Comparison of ENCODE assay signal across 14 mouse cellular contexts in the genomic region with DNA sequence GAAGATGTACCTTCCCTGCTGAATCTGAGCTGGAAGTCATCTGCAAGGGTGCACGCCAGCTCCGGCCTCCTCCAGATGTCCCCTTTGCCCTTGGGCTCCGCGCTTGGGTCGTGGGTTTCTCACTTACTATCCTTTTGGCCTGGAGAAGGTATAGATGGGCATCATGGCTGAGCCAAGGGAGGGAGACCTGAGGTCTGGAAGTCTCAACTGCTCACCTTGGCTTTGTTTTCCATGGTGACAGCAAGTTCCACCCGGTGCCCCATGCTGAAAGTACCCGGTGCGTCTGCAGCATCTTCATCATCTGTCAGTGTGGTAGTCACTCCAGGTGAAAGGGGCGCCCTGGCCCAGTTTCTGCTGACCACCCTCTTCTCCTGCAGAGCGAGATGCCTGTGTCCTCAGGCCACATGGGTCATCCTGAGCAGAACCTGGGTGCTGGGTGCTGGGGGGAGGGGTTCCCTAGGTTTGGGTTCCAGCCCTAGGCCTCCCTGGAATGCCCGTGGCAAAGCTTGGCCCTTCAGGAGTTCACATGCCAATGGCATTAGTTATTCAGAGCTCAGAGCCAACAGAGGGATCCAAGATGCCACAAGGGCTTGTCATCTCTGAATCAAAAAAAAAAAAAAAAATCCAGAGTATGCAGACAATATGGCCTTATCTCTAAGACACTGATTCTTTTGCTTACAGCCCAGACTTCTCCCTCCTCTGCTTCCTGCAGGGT. TPM values are rescaled to one million over a fixed set of nuclear protein-coding genes. Genes with fewer than 3 reads are reported as not detected.
DNase-seq lines count a peak whose midpoint lies in the region; ATAC-seq and TF ChIP-seq lines count a peak whose summit lies in the region.
"Had no signal": no experiment of that assay in that cellular context is flagged by ENCODE, and none has a peak within 500 bp of the region (broad histone marks: within the 10 kb centered on the region; RNA-seq: fewer than 3 reads in every experiment).

No protein-coding gene starts in this region.

- H3K4me2 ChIP-seq in heart, embryonic 14.5 days (ENCODE audit: low read length), result peak overlapping the region; percentile 71; the same call in 1 of the 2 replicates
- no peak overlapping the region for H3K4me2 ChIP-seq in stomach, embryonic 15.5 days
- H3K4me2 ChIP-seq: limb, embryonic 15.5 days had no signal

- peaks cover 20% of the 10 kb centered on the region for H3K36me3 ChIP-seq in heart, embryonic 14.5 days (ENCODE audit: control insufficient read depth, insufficient read depth, low read length)
- H3K36me3 ChIP-seq in stomach, embryonic 15.5 days, result no peaks in the 10 kb centered on the region
- H3K36me3 ChIP-seq: limb, embryonic 15.5 days; midbrain, embryonic 12.5 days had no signal

- TF ChIP-seq POLR2A in lung, adult 2 months (IDR thresholded peaks at IDR 0.05; ENCODE audit: borderline replicate concordance, extremely low read depth, low read depth, low read length), result no peak

- H3K27me3 ChIP-seq in heart, embryonic 14.5 days (ENCODE audit: control insufficient read depth, insufficient read depth, low read length), result no peaks in the 10 kb centered on the region; the same call in 1 of the 2 replicates
- no peaks in the 10 kb centered on the region for H3K27me3 ChIP-seq in stomach, embryonic 15.5 days (replicated peaks)

- peaks cover 43 to 44% of the 10 kb centered on the region in 2 experiments for H3K4me1 ChIP-seq in heart, embryonic 14.5 days (ENCODE audit: control insufficient read depth in 2 of 2, insufficient read depth in 2 of 2, low read length in 2 of 2)
- H3K4me1 ChIP-seq in lung, adult 2 months (ENCODE audit: control insufficient read depth, insufficient read depth, low read length), result peaks cover 38% of the 10 kb centered on the region
- H3K4me1 ChIP-seq in stomach, embryonic 15.5 days, result peaks cover 35% of the 10 kb centered on the region

- DNase-seq in heart, adult 8-10 months (ENCODE audit: low spot score), result no peak
- DNase-seq in lung, adult 2 months, result peak; percentile 12
- no peak for DNase-seq in lung, postnatal 25 days (ENCODE audit: low spot score)
- DNase-seq in adipocyte (ENCODE audit: low spot score), result peak; percentile 51
- no peak for DNase-seq in gastrocnemius, postnatal 10 days

- TF ChIP-seq CTCF in lung, adult 2 months (IDR thresholded peaks at IDR 0.05; ENCODE audit: insufficient read depth, low read length), result no peak

- no peak overlapping the region for H3K27ac ChIP-seq in heart, embryonic 14.5 days (replicated peaks in 1 of 2; ENCODE audit: control insufficient read depth in 1 of 2, insufficient read depth in 1 of 2, low read depth in 2 of 2, low read length in 2 of 2)
- peak overlapping the region; percentile 95; the same call in 1 of the 2 replicates for H3K27ac ChIP-seq in stomach, embryonic 15.5 days

- H3K4me3 ChIP-seq in heart, embryonic 14.5 days (ENCODE audit: control insufficient read depth in 1 of 2, insufficient read depth in 1 of 2, low read depth in 1 of 2, low read length in 2 of 2), result no peak overlapping the region
- H3K4me3 ChIP-seq in lung, adult 2 months (replicated peaks; ENCODE audit: extremely low read depth, low read depth, low read length), result no peak overlapping the region
- no peak overlapping the region for H3K4me3 ChIP-seq in stomach, embryonic 15.5 days (replicated peaks)
- H3K4me3 ChIP-seq: limb, embryonic 15.5 days; midbrain, embryonic 12.5 days had no signal

- no peaks in the 10 kb centered on the region for H3K9me3 ChIP-seq in heart, embryonic 14.5 days (ENCODE audit: control insufficient read depth, low read length)
- H3K9me3 ChIP-seq in stomach, embryonic 15.5 days, result no peaks in the 10 kb centered on the region
- H3K9me3 ChIP-seq: limb, embryonic 15.5 days; midbrain, embryonic 12.5 days had no signal

- ATAC-seq in heart, embryonic 14.5 days (ENCODE audit: insufficient number of reproducible peaks, insufficient read depth, low FRiP score, low read depth), result no peak
- no peak for ATAC-seq in stomach, embryonic 15.5 days (ENCODE audit: insufficient read depth, low FRiP score, low read depth)

- WGBS in heart, embryonic 14.5 days, result 83% methylated on average over 11 of the region's 11 CpGs
- 85% methylated on average over 11 of the region's 11 CpGs for WGBS in lung, adult 2 months
- 86% methylated on average over 11 of the region's 11 CpGs for WGBS in stomach, embryonic 15.5 days

- peak overlapping the region; percentile 78 for H3K9ac ChIP-seq in heart, embryonic 14.5 days (ENCODE audit: low read length)
- no peak overlapping the region for H3K9ac ChIP-seq in stomach, embryonic 15.5 days
- H3K9ac ChIP-seq: limb, embryonic 15.5 days had no signal

RNA-seq across cellular contexts. Expression of a gene that starts 2.0 kb away (rescaled TPM):
- 1.7 and 2.2 TPM in 2 replicates for polyA plus RNA-seq in heart, embryonic 14.5 days (2014; fragmentation: Nextera tagmentation; extraction: Ambion mirVana)
- 10 to 100 TPM; 24.6 to 38.6 (median 29.6) TPM for total RNA-seq in heart, adult 8-10 months (2022)
- polyA plus RNA-seq in lung, adult 2 months (2012; rRNA removed), result 20.8 and 27.6 TPM in 2 replicates
- 1.4 and 1.5 TPM in 2 replicates for polyA plus RNA-seq in stomach, embryonic 15.5 days (2015; fragmentation: Nextera tagmentation; extraction: Ambion mirVana)
- total RNA-seq in gastrocnemius, postnatal 10 days (2021), result 1 to 10 TPM; 5.7 to 8.5 TPM
- total RNA-seq: neutrophil, adult 5-6 weeks had no signal

RNA-seq across cellular contexts. Expression of a gene that starts 12.1 kb away (rescaled TPM):
- polyA plus RNA-seq in heart, embryonic 14.5 days (2014; fragmentation: Nextera tagmentation; extraction: Ambion mirVana), result not detected in 2 replicates
- total RNA-seq in heart, adult 8-10 months (2022), result not detected
- polyA plus RNA-seq in lung, adult 2 months (2012; rRNA removed), result 2.2 and 70.4 TPM in 2 replicates
- 28.1 and 31.4 TPM in 2 replicates for polyA plus RNA-seq in stomach, embryonic 15.5 days (2015; fragmentation: Nextera tagmentation; extraction: Ambion mirVana)
- total RNA-seq in gastrocnemius, postnatal 10 days (2021), result not detected
- total RNA-seq: gastrocnemius, adult 8-10 months; left cerebral cortex, adult 8-10 months; neutrophil, adult 5-6 weeks had no signal
- polyA plus RNA-seq: cortical plate, adult 2 months; midbrain, embryonic 12.5 days; urinary bladder, adult 2 months had no signal

RNA-seq across cellular contexts. Expression of a gene that starts 14.9 kb away (rescaled TPM):
- polyA plus RNA-seq in heart, embryonic 14.5 days (2014; fragmentation: Nextera tagmentation; extraction: Ambion mirVana), result 64.4 and 68.0 TPM in 2 replicates
- total RNA-seq in heart, adult 8-10 months (2022), result 10 to 100 TPM; 33.0 to 45.2 (median 33.9) TPM
- polyA plus RNA-seq in lung, adult 2 months (2012; rRNA removed), result 18.1 and 23.5 TPM in 2 replicates
- polyA plus RNA-seq in stomach, embryonic 15.5 days (2015; fragmentation: Nextera tagmentation; extraction: Ambion mirVana), result 22.6 and 23.1 TPM in 2 replicates
- total RNA-seq in gastrocnemius, postnatal 10 days (2021), result 1 to 10 TPM; 6.0 to 8.6 TPM

RNA-seq across cellular contexts. Expression of a gene that starts 19.1 kb away (rescaled TPM):
- polyA plus RNA-seq in heart, embryonic 14.5 days (2014; fragmentation: Nextera tagmentation; extraction: Ambion mirVana), result 0.18 and 0.27 TPM in 2 replicates
- under 1 TPM in 3 of 4 experiments, not detected in 1; 0.09 to 0.14 (median 0.09) TPM for total RNA-seq in heart, adult 8-10 months (2022)
- polyA plus RNA-seq in lung, adult 2 months (2012; rRNA removed), result 5.8 and 9.2 TPM in 2 replicates
- 2.8 and 3.3 TPM in 2 replicates for polyA plus RNA-seq in stomach, embryonic 15.5 days (2015; fragmentation: Nextera tagmentation; extraction: Ambion mirVana)
- total RNA-seq in gastrocnemius, postnatal 10 days (2021), result under 1 TPM; 0.34 to 0.35 TPM
- total RNA-seq: neutrophil, adult 5-6 weeks had no signal

RNA-seq across cellular contexts. Expression of a gene that starts 32.2 kb away (rescaled TPM):
- polyA plus RNA-seq in heart, embryonic 14.5 days (2014; fragmentation: Nextera tagmentation; extraction: Ambion mirVana), result 2.0 and 2.6 TPM in 2 replicates
- 1 to 10 TPM; 2.2 to 3.3 (median 2.5) TPM for total RNA-seq in heart, adult 8-10 months (2022)
- 11.8 and 15.2 TPM in 2 replicates for polyA plus RNA-seq in lung, adult 2 months (2012; rRNA removed)
- polyA plus RNA-seq in stomach, embryonic 15.5 days (2015; fragmentation: Nextera tagmentation; extraction: Ambion mirVana), result 1.5 and 1.8 TPM in 2 replicates
- total RNA-seq in gastrocnemius, postnatal 10 days (2021), result 1 to 10 TPM in 1 of 2 experiments, under 1 TPM in 1; 0.40 to 1.1 TPM

Comparison
In these comparisons a context has a peak if more than half of its experiments do, and no peak if none do; other contexts are left out.
1. DNase-seq: peak in lung, adult 2 months (single experiment) and adipocyte (single experiment); none in heart, adult 8-10 months (single experiment), lung, postnatal 25 days (single experiment) and gastrocnemius, postnatal 10 days (single experiment).